Mouse (Mus musculus) adrenal gland, adult 2 months (tissue): ENCODE data around the gene Rnase4. TPM values are rescaled to one million over a fixed set of nuclear protein-coding genes. Genes with fewer than 3 reads are reported as not detected.

Experiments used
- DNase-seq: peaks from one replicate; pipeline ENCODE4 v3.0.0; 2021
- polyA plus RNA-seq: library from polyadenylated mRNA; depleted of rRNA; stranded (reverse); fragments of >200 nt; gene quantifications from 2 replicates; pipeline ENCODE4 v1.2.3, GENCODE M21; 2012
- total RNA-seq, 2 experiments: library from RNA; stranded (reverse); gene quantifications; 2 replicates each; pipeline ENCODE4 v1.2.3; 2021

The Rnase4 gene
- total and polyA plus RNA-seq, 3 experiments = 33.7 to 71.4 (median 45.5) TPM

DNA sequence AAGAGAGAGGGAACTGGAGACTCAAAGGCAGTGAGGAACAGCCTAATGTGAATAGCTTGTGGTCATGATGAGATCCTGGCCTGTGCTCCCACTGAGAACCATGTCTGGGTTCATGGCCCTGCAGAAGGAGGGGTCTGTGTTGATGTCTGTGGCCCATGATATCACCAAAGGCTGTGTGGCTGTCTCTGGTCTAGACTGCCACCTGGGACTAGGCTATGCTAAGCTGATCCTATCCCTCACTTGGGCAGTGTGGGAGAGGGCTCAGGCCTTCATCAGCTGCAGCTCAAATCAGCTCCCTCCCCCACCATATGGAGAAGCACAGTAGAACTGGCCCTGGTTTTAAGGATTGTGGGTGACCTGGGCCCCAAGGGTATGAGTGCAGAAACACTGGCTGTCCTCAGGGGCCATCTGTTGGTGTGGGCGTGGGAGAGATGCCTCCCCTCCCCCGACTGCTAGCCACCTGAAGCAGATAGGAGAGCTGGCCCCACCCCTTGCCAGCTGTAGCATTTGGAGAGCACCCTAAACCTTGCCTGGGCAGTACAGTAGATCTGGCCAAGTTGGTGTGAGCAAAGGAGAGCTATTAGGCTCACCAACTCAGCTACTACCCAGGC is 36.9 kb downstream of the Rnase4 start:
- DNase-seq = no peak

DNA sequence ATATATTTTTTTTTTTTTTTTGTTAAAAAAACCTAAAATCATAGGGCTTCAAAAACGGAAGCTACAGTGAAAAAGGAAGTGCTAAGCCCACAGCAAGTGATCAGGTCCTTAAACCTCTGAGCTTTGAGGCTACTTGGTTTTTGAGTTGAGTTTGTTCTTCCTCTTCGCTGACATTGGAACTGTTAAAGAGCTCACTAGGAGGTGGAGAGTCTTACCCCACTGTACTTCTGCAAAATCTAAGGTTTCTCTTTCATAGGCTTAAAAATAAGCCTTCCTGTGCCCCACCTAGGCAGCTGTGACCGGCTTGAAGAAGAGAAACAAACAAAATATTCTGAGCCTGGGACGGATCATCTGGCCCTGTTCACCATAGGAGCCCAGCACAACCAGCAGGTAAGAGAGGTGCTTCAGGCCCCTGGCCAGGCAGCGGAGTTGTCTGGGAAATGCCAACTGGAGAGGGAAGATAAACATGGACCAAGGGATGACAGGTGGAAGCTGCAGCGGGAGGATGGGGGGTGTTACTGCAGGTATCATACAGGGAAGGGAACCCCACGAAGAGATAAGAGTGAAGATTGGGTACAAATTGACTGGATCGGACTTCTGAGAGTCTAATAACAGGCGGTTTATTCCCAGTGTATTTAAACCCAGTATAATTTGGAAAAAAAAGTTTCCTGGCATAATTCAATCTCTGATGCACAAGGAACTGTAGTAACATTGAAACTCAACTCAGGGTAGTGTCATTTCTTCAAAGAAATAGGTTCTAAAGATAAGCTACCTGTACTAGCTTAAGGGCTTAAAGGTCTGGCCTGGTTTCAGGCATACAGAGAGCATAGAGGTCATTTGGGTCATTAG is 38.1 kb downstream of the Rnase4 start:
- DNase-seq = no peak

DNA sequence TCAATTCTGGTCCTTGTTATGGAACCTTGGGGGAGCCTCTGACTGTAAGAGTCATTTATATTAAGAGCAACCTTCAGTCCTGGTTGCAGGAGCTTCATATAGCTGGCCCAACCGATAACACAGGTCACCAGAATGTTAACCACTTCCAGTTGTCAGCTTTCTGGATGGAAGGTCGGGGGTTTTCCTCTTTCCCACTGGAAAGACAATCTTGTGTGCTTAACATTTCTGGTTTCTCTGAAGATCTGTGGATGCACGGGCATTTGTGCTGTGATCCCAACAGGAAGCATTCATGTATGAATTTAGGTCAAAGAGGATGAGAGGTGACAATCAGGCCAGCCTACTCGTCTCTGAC is 38.7 kb downstream of the Rnase4 start:
- DNase-seq = no peak

DNA sequence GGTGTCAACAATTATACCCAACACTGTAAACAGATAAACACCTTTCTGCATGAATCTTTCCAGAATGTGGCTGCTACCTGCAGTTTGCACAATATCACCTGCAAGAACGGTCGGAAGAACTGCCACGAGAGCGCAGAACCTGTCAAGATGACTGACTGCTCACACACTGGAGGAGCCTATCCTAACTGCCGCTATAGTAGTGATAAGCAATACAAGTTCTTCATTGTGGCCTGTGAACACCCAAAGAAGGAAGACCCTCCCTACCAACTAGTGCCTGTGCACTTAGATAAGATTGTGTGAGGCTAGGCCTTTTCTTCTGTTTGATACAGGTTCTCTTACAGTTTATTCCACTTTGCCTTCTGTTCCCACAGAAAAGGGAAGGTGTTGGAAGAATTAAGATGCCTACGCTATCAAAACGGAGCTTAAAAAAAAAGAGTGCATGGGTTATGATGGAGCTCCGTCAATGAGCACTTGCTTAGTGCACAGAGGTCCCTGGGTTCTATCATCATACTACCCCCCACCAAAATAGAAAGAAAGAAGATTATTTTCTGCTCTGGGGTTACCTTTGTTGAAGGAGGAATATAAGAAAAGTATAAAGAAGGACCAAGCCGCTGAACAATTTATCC is 39.6 kb downstream of the Rnase4 start:
- no peak for DNase-seq

DNA sequence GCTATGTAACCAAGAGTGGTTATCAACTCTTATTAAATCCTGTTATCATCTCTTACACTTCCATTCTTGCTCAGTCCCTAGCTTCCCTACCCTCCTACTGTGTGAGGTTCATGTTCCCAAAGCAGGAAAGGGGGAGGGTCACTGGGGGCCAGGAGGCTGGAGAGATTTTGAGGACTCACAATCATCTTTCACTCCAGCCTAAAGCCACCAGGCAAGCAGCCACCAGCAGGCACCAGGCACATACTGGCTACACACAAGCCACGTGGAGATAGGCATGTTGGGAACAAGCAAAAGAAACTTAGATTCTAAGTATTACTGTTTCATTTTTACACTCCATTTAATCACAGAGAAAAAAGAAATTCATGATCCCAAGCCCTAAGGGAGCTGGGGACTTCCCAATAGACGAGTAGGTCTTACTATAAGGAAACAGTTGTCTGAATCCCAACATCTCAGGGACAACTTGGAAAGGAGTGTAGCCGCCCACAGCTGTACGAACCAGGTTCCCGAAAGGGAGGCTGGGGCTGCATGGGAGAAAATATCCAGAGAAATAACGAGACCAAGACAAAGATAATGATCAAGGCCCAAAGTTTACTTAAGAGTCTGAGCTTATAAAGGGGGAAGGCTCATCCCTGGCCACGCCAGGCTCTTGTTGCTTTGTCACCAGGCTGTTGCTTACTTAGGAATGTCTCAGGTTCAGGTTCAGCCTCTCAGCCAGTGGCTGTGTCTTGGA is 40.4 kb downstream of the Rnase4 start:
- DNase-seq = no peak

DNA sequence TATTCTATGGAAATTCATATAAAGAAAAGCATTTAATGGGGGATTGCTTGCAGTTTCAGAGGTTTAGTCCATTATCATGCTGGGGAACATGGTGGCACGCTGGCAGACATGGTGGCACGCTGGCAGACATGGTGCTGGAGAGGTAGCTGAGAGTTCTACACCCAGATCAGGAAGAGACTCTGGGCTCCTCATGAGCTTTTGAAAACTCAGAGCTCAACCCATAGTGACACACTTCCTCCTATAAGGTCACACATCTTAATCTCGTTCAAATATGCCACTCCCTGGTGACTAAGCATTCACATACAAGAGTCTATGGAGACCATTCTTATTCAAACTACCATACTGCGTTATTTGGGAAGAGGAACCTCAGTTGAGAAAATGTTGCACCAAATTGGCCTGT is 41.5 kb downstream of the Rnase4 start:
- no peak for DNase-seq

DNA sequence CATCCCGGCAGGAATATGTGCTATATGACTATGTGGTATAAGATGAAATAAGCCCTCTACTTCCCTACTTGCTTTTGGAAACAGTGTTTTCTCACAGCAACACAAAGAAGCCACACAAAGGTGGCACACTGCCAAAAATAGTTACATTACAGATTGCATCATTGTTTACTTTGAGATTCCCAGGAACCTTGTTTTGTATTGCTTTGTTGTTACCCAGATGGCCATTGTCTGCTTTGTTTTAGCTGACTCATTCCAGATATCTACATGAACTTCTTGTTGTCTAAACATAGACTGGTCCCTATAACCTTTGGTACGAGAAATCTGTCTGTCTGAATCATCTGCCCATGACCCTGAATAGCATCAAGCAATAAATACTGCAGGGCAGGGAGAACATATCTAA is 49.5 kb downstream of the Rnase4 start:
- peak; percentile 39 for DNase-seq

DNA sequence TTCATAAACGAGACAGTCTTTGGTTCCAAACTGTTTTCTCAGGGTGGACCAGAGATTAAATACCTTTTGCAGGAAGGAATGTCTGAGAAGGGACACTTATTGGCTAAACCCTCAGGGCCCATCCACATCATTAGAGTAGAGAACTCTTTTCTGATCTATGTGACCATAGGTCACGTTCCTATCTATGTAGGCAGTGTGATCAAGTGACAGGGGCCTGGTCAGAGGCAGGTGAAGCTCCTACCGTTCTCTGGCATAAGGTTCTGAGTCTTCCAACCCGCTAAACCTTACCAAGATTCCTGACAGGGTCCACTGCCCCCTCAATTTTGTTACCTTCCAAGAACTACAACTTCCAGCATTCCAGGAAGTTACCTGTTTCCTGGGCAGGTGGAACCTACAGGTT is 51.2 kb downstream of the Rnase4 start:
- DNase-seq = no peak

DNA sequence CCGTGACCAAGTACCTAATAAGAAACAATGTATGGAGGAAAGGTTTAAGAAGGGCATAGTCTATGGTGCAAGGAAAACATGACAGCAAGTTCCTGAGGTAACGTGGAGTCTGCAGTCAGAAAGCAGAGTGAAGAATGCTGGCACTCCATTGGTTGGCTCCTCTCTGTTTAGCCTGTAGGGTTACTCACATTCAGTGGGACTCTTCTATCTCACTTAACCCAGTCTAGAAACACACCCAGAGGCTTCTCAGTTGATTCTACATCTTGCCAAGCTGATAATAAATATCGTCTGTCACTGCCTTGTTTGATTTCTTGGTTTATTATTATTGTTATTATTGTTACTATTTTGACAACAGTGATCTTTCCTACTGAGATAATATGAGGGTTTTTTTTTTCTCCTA is 51.7 kb downstream of the Rnase4 start:
- no peak for DNase-seq

DNA sequence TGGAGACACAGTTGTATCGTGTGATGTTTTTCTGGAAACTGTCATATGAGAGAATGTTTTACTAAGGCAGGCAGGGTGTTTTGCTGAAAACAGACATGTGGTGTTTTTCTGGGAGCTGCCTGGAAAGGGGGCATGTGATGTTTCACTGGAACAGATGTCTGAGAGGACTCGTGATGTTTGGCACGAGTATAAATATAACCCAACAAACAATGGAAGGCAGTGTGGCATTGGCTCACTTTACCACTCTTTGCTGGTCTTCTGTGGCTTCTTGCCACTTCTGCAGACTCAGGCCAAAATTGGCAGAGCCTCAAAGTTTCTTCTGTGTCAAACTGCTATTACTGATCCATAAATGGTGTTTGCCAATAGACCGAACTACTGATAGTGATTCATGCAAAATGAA is 52.4 kb downstream of the Rnase4 start:
- DNase-seq = no peak

DNA sequence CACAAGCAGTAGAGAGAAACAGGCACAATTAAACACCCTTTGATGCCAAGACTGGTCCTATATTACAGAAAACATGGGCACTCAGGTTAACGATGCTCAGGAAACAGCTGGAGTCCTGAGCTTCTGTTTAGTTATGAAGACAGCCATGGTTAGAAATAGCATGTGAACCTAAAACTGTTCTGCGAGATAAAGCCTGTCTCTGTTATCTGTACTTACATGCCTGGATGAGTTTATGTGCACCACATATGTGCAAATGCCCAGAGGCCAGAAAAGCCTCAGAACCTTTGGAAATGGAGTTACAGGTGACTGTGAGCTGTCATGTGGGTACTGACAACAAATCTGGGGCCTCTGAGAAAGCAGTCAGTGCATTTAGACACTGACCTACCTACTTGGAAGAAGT is 53.1 kb downstream of the Rnase4 start:
- DNase-seq = no peak

DNA sequence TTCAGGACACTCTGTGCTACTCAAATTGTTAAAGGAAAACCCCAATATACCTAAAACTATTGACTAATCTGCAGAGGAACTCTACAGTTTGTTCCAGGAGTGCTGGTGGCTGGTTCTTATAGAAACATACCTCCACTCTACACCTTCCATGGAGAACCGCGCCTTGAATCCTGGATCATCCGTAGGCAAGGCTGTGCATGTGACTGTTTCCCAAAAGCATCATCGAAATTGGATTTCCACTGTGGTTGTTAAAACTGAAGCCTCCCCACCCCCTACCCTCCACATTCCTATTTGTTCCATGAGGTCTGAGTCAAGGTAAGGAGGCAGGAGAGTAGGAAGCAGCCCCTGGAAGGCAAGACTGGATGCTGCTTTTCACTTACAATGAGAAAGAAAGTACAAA is 53.6 kb downstream of the Rnase4 start:
- no peak for DNase-seq

DNA sequence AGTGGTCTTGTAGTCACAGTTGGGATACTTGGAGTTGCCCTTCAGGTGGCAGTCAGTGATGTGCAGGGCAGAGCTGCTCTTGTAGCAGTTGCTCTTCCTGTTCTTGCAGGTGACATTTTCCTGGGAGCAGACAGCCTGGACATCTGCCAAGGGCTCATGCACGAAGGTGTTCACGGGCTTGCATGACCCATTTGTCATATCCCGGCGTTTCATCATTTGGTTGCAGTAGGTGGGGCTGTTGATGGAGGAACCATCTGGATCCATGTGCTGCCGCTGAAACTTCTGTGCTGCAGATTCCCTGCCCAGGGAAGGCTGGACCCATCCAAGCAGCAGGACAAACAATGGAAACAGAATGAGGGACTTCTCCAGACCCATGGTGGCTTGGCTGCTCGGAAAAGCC is 54.6 kb downstream of the Rnase4 start:
- no peak for DNase-seq

DNA sequence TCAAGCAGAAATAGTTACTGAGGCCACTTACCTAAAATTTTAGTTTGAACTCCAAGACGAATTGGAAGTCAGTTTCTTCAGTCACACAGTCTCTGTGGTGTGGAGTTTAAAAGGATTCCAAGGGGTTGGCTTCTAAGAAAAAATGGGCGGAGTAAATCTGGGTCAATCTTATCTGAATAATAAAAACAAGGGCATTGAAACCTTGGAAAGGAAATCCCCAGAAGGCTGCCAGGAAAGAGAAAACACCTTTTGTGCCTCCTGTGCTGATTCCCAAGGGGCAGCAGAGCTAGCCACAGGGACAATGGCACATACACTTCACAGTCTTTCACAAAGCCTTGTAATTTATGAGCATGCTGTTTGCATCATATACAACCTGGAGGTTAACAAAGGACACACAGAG is 55.8 kb downstream of the Rnase4 start, which contains the start of gene Rnase1:
TSS of gene Rnase1 (minus strand) at position 101 of the 400 bp plus-strand sequence.
- DNase-seq = no peak

DNA sequence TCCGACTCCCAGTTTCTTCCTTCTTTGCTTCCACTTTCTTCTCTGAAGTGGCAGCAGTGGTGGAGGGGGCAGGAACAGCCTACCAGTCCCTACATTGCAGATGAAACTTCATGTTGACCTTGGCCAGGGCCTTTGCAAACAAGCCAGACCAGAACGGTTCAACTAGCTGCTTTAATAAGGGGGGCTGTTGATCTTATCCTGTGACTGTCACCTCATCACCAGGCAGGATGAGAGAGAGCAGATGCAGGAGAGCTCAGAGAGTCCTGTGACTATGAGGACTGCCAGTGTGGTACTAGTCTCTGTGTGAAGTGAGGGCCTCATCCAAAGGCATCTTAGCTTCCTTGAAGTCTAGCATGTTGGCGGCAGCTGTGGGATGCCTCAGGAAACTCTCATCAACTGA is 57.1 kb downstream of the Rnase4 start:
- DNase-seq = no peak

DNA sequence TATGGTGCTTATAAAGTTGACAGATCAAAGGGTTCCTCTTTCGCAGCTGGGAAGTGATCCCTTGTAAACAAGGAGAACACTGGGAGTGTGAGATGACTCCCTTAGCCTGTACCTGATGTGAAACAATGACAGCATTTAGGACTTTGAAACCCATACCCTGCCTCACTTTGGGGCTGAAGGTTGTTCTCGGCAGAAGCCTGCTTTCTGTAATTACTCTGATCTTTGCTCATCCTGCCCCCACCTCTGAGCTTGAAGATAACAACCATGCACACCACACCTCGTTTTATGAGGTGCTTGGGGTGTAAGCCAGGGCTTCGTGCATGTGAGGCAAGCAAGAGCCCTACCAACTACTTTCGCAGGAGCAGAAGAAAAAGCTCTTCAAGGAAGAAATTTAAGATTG is 58.3 kb downstream of the Rnase4 start:
- DNase-seq = no peak

DNA sequence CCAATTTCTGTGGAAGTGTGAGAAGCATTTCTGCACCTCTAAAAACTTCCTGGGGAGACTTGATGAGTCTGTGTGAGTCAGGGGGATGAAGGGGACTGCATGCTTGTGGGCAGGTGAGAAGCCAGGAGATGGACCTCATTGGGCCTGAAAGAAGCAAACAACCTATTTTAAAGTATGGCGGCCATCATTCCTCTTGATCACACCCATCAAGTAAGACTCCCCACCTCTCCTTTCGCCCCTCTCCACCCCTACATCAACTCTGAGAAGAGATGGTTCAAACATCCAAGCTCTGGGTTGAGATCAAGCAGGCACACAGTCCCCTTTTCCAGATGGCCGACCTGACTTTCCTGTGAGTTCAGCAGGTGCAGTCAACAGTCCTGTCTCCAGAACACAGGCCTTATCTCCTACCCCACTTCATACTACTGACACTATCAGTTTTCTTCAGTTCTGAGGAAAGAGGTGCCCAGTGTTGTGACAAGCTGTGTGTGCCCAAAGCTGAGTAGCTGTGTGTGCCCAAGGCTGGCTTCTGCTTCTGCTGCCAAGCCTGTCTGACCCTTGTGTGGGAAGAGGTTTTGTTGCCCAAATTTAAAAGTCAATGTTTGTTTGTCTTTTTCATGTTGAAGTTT is 59.4 kb downstream of the Rnase4 start:
- DNase-seq = no peak

DNA sequence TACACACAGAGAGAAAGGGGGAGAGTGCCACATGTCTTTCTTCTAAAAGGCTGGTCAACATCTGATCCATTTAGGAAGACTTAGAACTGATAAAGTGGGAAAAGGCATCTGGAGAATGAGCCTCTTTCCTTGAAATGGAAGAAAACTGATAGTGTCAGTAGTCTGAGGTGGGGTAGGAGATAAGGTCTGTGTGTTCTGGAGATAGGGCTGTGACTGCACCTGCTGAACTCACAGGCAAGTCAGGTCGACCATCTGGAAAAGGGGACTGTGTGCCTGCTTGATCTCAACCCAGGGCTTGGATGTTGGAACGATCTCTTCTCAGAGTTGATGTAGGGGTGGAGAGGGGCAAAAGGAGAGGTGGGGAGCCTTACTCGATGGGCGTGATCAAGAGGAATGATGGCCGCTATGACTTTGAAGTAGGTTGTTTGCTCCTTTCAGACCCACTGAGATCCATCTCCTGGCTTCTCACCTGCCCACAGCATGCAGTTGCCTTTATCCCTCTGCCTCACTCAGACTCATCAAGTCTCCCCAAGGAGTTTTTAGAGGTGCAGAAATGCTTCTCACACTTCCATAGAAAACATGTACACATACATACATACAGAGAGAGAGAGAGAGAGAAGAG is 61.5 kb downstream of the Rnase4 start:
- no peak for DNase-seq
